Mouse (Mus musculus): ENCODE data around the gene Lrmda.

Lrmda gene

DNA sequence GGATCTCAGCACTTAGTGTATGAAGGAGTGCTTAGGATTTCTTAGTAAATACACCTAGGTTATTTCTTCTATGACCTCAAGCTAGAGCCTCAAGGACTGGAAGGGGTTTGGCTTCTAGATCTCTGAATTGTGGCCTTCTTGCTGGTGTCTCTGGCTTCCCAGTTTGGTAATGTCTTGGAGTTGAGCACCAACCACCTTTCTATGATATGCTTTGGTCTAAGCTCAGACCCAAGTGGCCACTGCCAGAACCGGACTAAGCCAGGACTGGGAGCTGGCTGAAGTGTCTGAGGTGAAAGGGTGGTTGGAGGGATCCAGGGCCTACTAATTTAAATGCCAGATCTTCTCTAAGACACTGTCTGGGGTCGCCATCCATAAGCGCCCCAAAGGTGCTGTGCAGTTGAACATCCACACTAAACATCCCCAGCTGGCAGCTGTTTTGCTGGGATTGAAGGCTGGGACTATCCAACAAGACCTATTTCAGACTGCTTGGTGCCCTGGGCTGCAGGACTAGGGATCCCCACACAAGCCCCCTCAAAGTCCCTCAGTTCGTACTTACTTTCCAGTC, 27.1 kb upstream of the Lrmda start:
- DNase-seq (ENCODE audit: extremely low spot score) = peak; percentile 25

DNA sequence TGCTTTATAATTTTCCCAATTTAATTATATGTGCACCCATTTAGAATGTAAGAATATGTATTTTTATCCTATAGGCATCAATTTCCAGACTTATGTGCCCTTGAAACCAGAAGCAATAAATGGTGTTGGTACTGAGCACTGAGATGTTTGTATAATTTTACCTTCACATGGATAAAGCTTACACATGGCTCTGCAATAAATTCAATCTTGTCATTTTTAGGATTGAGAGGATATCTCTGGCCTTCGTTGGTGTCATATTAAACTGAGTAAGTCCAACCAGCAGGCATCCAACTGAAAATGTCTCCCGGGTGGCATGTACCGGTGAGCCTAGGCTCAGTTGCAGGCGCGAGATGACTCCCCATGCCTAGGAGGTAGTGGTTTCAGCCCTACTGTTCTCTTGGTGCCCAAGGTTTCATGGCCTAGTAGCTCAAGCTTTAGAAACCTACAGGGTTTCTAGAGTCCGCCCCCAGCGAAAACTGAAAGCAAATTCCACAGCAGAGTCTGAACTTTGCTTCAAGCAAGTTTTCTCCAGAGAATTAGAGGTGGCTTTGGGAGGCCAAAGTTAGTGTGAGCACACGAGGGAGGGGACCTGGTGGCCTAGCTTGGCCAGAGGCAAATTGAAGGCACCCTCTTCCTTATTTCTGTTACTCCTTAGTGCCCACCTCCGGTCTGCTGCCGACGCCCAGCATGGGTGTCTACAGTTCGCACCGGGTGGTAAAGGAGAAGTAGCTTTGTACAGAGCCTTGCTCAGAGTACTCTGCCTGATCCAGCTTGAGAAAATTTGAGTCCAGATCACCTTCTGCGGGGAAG, 26.1 kb upstream of the Lrmda start:
- DNase-seq (ENCODE audit: extremely low spot score) = peak; percentile 45

DNA sequence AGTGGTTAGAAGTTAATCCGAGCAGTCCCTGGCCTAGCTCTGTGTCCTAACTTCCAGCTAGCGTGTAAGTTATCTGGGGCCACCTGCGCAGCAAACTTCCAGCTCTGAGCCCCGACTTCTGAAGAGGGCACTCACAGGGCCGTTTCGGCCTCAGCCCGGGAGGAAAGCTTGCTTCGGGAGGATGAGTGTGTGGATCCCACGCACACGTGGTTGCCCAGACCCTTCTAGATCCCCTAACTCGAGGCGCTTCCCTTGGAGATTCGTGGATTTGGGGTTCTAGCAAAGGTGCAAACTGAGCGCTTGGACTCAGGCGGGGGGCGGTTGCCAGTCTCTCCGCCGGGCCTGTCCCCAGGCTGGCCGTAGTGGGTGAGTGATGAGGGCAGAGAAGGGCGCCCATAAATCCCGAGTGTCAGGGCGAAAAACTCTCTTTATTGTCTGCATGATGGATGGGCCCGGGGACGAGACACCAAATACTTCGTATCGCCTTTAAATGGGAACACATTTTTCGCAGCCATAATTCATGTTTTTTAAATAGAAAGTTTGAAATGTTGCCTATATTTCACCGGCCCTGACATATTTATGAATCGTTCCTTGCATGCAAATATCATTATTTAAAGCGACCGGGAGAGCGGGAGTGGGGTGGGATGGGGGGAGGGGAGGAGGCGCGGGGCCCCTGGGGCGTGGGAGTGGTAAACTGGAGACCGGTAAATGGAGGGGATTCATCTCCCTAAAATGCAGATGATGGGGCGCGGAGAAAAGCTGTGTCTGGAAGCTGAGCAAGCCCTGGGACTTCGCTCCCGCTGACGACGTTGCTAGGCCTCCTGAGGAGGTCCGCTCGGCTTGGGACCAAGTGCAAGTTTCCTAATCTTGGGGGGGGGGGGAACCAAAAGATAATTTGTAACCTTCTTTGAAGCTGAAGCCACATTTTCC, 25.2 kb upstream of the Lrmda start:
- peak; percentile 74 for DNase-seq (ENCODE audit: extremely low spot score)

DNA sequence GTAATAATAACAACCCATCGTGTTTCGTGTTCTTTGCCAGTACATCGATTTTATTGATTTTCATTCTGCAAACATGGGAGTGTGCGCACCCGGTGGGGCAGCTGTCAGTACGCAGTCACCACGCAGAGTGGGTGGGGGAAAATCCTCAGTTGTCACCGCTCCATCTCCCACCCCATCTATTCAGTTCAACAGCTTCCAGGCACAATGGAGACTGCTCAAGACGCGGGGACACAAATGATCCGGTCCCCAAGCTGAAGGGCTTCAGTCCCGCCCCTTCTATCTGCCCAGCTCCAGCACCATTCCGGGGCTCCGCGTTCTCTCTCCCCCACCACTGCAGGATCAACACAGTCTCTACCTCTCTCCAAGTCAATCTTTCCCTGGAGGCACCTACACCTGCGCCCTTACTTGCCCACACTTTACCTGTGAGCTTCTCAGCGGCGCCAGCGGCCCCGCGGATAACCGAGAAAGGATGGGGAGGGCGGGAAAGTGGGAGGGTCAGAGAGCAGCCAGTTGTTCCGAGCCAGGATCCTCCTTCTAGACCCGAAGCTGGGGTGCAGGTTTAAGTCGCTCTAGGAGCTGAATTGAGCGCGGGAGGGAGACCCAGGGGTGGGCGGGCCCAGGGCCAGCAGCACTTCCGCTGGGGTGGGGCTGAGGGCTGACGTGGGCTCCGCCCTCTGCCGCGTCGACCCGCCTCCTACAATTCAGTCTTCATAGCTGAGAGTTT, 24.3 kb upstream of the Lrmda start:
- DNase-seq (ENCODE audit: extremely low spot score) = peak; percentile 82

DNA sequence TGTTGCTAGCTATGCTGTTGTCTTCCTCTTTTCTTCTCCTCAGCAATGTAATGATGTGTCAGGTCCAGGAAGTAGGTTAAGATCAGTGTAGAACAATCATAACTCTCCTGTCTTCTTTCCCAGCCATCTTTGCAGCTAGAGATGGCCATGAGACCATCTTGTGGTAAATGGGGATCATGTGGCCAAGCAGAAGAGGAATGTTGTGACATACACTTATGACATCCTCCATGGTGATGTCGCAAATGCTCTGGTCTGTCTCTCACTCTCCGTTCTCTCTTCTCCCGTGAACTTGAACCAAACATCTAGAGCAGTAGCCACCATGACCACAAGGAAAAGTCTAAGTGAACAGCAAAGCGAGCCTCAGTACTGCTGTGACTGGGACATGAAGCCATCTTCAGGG, 19.9 kb upstream of the Lrmda start:
- DNase-seq (ENCODE audit: extremely low spot score) = no peak

DNA sequence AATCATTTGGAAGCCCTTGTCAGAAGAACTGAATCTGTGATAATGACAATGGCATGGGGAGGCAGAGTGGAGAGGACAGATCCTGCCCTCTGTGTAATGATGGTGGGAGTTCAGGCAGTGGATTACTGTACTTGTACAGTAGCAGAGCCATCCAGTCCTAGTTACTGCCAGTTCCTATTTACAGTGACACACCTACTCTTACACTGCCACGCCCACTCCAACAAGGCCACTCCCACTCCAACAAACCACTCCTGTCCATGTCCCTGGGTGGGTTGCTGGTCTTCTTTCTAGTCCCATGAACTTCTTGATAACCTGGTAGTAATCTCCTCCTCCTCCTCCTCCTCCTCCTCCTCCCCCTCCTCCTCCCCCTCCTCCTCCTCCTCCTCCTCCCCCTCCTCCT, 16.3 kb upstream of the Lrmda start:
- no peak for DNase-seq (ENCODE audit: extremely low spot score)

DNA sequence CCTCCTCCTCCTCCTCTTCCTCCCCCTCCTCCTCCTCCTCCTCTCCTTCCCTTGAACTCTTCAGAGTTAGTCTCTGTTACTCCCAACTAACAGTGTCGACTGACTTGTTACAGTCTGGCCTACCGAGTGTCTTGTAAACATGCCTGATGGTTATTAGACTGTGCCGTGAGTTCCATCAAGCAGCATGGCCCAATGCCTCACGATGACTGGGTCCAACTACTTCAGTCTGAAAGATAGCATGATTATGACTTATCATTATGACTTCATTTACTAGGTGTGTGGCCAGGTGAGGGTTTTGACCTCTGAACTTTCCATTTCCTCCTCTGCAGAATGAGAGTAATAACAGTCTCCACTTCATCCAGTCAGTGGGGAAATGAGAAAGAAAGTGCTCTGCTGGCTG, 15.9 kb upstream of the Lrmda start:
- DNase-seq (ENCODE audit: extremely low spot score) = no peak

GRCm38 (mm10) chr14:22004943-22005342, 14.6 kb upstream of the Lrmda start:
- no peak for DNase-seq (ENCODE audit: extremely low spot score)

DNA sequence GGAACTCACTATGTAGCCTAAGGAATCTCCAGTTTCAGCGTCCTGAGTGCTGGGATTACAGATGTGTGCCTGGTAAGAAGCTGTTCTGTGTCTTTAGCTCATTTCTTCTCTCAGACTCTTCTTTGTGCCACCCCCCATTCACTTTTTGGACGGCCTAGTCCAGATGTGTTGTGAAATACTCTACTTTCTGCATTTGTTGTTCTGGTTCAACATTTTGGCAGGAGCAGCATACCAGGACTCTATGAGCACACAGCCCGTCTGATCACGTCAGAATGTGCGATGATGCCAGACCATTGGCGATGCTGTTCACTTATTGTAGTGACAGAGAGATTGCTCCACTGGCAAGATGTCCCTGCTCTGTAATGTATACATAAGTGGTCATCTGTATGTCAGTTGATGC, 12.5 kb upstream of the Lrmda start:
- DNase-seq (ENCODE audit: extremely low spot score) = no peak

DNA sequence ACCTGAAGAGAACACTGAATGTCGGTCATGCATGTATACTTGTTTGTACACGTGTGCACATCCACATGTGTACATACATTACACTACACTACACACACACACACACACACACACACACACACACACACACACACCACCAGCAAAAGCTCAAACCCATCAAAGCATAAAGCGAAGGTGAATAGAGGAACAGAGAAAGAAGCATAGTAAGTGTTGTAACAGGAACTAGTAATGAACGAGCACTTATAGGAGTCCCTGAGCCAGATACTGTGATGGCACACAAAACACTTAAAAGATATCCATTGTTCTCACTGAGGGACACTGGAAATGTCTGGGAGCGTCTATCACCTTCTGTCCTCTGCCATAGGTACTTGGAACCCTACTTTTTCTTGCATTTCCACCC, 5.2 kb upstream of the Lrmda start:
- DNase-seq (ENCODE audit: extremely low spot score) = no peak

- no peak for DNase-seq (ENCODE audit: extremely low spot score)
Observed at GRCm38 (mm10) chr14:22014781-22015180, 4.7 kb upstream of the Lrmda start.

- no peak for DNase-seq (ENCODE audit: extremely low spot score)
Observed at GRCm38 (mm10) chr14:22017011-22017410, 2.5 kb upstream of the Lrmda start.

DNA sequence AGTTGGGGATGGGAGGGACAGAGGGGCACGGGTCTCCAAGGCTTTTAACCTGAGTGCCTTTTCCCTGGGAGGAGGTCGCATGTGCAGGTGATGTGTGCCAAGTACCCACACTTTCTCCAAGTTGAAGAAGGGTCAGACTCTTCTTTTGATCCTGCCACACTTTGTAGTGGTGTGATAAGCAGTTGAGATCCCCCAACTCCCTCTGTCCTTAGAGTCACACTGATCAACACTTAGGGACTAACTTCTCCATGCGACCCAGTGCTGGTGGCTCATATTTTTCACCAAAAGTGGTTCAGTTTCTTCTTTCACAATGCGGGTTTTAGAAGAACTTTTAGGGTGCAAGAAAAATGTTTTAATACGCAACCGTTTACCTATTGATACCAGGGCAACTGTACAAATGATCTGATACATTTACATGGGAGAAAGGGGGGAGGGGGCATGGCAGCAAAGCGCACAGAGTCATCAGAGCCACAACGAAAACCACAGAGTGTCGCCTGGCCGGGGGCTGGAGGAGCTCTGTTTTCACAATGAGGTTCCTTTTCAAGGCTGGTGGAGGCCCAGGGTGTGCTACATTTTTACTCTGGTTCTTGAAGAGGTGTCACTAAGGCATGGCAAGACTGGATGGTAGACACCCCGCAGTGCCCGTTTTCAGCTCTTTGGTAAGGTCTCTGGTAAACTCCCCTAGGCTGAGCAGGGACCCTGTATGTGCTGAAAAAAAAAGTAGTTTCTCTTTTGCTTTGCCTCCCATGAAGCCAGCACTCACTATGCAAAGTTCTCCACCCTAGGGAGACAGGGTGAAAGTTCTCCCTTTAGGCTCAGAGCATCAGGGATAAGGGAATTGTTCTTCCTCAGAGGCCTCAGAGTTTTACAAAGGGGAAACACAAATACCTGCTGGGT, 685 bp downstream of the Lrmda start:
- no peak for DNase-seq (ENCODE audit: extremely low spot score)

GRCm38 (mm10) chr14:22020885-22021284, 1.4 kb downstream of the Lrmda start:
- DNase-seq (ENCODE audit: extremely low spot score) = peak; percentile 52

DNA sequence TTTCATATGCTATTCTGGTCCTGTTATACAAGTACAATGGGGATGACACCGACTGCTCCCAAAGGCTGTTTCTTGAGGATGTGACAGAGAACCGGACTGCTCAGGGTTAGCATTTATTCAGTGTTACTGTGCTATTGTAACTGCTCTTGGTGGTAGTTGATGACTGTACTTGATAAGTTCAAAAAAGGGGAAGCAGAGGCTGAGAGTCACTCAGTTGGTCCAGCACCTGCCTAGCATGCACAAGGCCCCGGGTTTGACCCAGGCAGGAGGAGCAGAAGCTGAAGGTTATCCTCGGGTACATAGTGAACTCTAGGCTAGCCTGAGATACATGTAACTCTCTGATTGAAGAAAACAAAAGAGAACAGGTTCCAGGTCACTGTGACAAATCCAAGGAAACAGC, 4.0 kb downstream of the Lrmda start:
- DNase-seq (ENCODE audit: extremely low spot score) = no peak

DNA sequence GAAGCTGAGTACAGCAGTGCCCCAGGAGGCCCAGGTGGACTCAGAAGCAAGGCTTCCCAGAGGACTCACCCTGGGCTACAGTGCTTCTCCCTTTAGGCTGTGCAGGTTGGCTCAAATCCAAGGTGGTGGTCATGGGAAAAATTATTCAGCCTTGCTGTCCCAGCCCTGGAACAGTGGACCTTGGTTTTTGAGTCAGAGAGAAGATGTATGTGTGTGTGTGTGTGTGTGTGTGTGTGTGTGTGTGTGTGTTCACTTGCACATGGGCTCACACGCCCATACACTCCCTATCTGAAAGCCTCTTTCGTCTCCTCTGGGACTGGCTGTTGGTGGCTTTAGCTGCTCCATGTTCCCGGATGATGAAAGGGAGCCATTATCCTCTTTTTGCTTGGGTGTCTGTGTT, 16.4 kb downstream of the Lrmda start:
- no peak for DNase-seq (ENCODE audit: extremely low spot score)

DNA sequence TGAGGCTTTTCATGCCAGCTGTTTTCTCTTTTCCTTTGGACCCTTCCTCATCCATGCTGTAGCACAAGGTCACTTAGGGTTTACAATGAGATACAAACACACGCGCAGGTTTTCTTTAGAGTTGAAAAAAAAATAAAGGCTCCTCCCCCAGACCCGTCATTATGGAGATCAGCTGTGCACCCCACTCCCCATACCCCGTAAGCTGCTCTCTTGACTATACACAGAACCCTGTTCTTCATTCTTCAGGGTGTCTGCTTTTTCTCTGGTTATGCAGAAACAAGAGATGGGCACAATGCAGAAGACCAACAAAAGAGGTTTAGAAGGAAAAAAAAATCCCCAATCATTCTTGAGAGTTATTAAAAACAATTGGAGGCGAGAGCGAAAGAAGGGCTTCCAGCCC, 16.8 kb downstream of the Lrmda start:
- no peak for DNase-seq (ENCODE audit: extremely low spot score)

DNA sequence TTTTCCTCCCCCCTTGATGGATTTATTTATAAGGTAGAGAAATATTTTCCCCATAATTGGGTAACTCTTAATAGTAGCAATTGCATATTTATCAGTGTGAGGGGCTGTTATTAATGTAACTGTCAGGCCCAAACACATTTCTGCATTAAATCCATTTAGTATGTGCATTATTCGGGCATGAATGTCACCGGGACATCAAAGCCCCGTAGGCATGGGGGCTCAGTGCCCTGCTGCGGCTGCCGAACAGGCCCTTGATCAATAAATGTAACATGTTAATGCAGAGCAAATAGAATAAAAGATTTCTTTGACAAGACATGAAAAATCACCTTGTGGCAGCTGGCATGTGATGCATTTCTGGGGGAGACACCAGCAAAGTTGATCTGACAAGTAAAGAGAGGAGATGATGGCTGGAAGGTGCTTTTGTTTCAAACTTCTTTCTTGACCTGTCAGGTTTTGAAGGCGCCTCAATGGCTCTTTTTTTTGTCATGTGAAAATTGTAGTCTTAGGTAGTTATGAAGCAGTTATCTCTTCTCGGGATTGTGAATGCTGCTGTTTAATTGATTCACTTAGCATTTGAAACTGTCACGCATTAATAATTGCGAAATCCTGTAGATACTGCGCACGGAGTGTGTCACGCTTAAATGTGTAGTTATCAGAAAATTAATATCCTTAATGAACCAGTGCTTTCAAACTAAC, 17.4 kb downstream of the Lrmda start:
- DNase-seq (ENCODE audit: extremely low spot score) = no peak

GRCm38 (mm10) chr14:22037498-22038131, 18.1 kb downstream of the Lrmda start:
- no peak for DNase-seq (ENCODE audit: extremely low spot score)

- no peak for DNase-seq (ENCODE audit: extremely low spot score)
Observed at GRCm38 (mm10) chr14:22042146-22042545, 22.6 kb downstream of the Lrmda start.
